Mouse (Mus musculus): ENCODE data around the gene Rcsd1.
A peak's percentile ranks its signal among the peaks of the same experiment; 100 is the strongest.

DNA sequence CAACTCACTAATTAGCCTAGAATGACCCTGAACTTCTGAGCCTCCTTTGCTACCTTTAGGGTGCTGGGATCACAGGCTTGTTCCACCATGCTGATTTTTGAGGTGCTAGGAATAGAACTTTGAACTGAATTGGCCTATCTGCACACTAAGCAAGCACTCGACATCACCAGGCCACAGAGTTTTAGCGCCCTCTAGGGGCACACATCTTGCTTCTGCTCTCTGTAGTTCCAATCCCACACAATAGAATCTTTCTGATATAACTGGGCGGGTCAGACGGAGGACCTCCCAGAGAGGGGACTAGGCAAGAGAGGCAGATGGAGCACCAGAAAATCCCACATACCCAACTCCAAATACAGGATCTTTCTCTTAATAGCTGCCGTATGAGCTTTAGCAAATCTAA is 51.0 kb downstream of the Rcsd1 start:
- TF ChIP-seq ZMIZ1 (IDR thresholded peaks at IDR 0.05; ENCODE audit: low read depth, low read length) (no peak), BHLHE40 (IDR thresholded peaks at IDR 0.05; ENCODE audit: low read depth, low read length) (no peak), CTCF (conservative IDR thresholded peaks at IDR 0.05 in 1 of 2, IDR thresholded peaks at IDR 0.05 in 1 of 2; ENCODE audit: low read depth in 2 of 2, low read length in 2 of 2) (peak; percentile 56 to 82)
